ENCODE assay signal across 12 mouse cellular contexts in genomic region chr7:113901511-113901910, GRCm38 (mm10).
DNase-seq lines count a peak whose midpoint lies in the region; ATAC-seq and TF ChIP-seq lines count a peak whose summit lies in the region.
"Had no signal": no experiment of that assay in that cellular context is flagged by ENCODE, and none has a peak within 500 bp of the region (broad histone marks: within the 10 kb centered on the region; RNA-seq: fewer than 3 reads in every experiment).

No protein-coding gene starts in this region.

- peak overlapping the region; percentile 18; the same call in 1 of the 2 replicates for H3K27ac ChIP-seq in layer of hippocampus, adult 2 months
- no peak overlapping the region for H3K27ac ChIP-seq in forebrain, embryonic 14.5 days (ENCODE audit: low read depth, low read length)
- H3K27ac ChIP-seq in lung, postnatal 0 days (ENCODE audit: low read length), result no peak overlapping the region
- H3K27ac ChIP-seq in neural tube, embryonic 14.5 days (ENCODE audit: low read depth, low read length), result no peak overlapping the region
- H3K27ac ChIP-seq: liver, embryonic 15.5 days; stomach, embryonic 15.5 days had no signal

- ATAC-seq in forebrain, embryonic 14.5 days, result no peak
- ATAC-seq in lung, postnatal 0 days, result no peak
- ATAC-seq in neural tube, embryonic 14.5 days (ENCODE audit: low read depth), result no peak
- ATAC-seq in monocyte, adult 5-6 weeks (replicated peaks; ENCODE audit: insufficient number of reproducible peaks, low FRiP score, low TSS enrichment, poor library complexity, severe bottlenecking), result no peak

- H3K4me3 ChIP-seq in layer of hippocampus, adult 2 months, result peak overlapping the region; percentile 31; the same call in 1 of the 2 replicates
- H3K4me3 ChIP-seq in forebrain, embryonic 14.5 days (ENCODE audit: low read depth, low read length), result no peak overlapping the region
- no peak overlapping the region for H3K4me3 ChIP-seq in lung, postnatal 0 days (ENCODE audit: low read depth, low read length)
- H3K4me3 ChIP-seq in neural tube, embryonic 14.5 days (ENCODE audit: low read depth, low read length), result no peak overlapping the region
- H3K4me3 ChIP-seq: liver, embryonic 15.5 days; stomach, embryonic 15.5 days had no signal

- no peaks in the 10 kb centered on the region for H3K27me3 ChIP-seq in forebrain, embryonic 14.5 days (replicated peaks; ENCODE audit: control insufficient read depth, insufficient read depth, low read length)
- no peaks in the 10 kb centered on the region for H3K27me3 ChIP-seq in lung, postnatal 0 days (replicated peaks; ENCODE audit: insufficient read depth, low read length)
- no peaks in the 10 kb centered on the region for H3K27me3 ChIP-seq in neural tube, embryonic 14.5 days (ENCODE audit: control insufficient read depth, insufficient read depth, low read length)
- H3K27me3 ChIP-seq: liver, embryonic 15.5 days; stomach, embryonic 15.5 days had no signal

- WGBS in forebrain, embryonic 14.5 days, result 60% methylated on average over 2 of the region's 2 CpGs
- WGBS in lung, postnatal 0 days, result 69% methylated on average over 2 of the region's 2 CpGs
- 75% methylated on average over 2 of the region's 2 CpGs for WGBS in neural tube, embryonic 14.5 days

- no peak overlapping the region for H3K9ac ChIP-seq in forebrain, embryonic 14.5 days (ENCODE audit: low read length)
- no peak overlapping the region for H3K9ac ChIP-seq in lung, postnatal 0 days (replicated peaks; ENCODE audit: low read depth)
- H3K9ac ChIP-seq in neural tube, embryonic 14.5 days (replicated peaks; ENCODE audit: low read depth, low read length), result no peak overlapping the region
- H3K9ac ChIP-seq: liver, embryonic 15.5 days; stomach, embryonic 15.5 days had no signal

- H3K4me2 ChIP-seq in forebrain, embryonic 14.5 days (ENCODE audit: low read length), result peak overlapping the region; percentile 29
- H3K4me2 ChIP-seq in lung, postnatal 0 days (replicated peaks; ENCODE audit: low read depth, low read length), result no peak overlapping the region
- H3K4me2 ChIP-seq in neural tube, embryonic 14.5 days (ENCODE audit: low read depth, low read length), result peak overlapping the region; percentile 2; the same call in 1 of the 2 replicates
- H3K4me2 ChIP-seq: liver, embryonic 15.5 days; stomach, embryonic 15.5 days had no signal

- H3K36me3 ChIP-seq in forebrain, embryonic 14.5 days (ENCODE audit: control insufficient read depth, insufficient read depth, low read length), result no peaks in the 10 kb centered on the region
- H3K36me3 ChIP-seq in lung, postnatal 0 days (ENCODE audit: insufficient read depth, low read length), result no peaks in the 10 kb centered on the region
- no peaks in the 10 kb centered on the region for H3K36me3 ChIP-seq in neural tube, embryonic 14.5 days (ENCODE audit: control insufficient read depth, insufficient read depth, low read length)
- H3K36me3 ChIP-seq: liver, embryonic 15.5 days; stomach, embryonic 15.5 days had no signal

- TF ChIP-seq EP300 in lung, postnatal 0 days (IDR thresholded peaks at IDR 0.05), result 0 out of 2 replicates have a peak, but pooled peaks have one; percentile 16

- DNase-seq in layer of hippocampus, adult 2 months (ENCODE audit: low spot score in 2 of 2), result no peak
- no peak for DNase-seq in layer of hippocampus, adult 18-20 months (ENCODE audit: low spot score in 2 of 2)
- no peak for DNase-seq in forebrain, embryonic 14.5 days (ENCODE audit: low spot score)
- peak; percentile 28 for DNase-seq in lung, postnatal 0 days (ENCODE audit: low spot score)
- no peak for DNase-seq in cerebellum, postnatal 36 days
- DNase-seq: heart, postnatal 4 days; kidney, adult 8-10 months; thymus, postnatal 25 days had no signal

- TF ChIP-seq CTCF in layer of hippocampus, adult 2 months (conservative IDR thresholded peaks at IDR 0.05), result no peak
- TF ChIP-seq CTCF in lung, postnatal 0 days (IDR thresholded peaks at IDR 0.05), result no peak

- no peaks in the 10 kb centered on the region for H3K9me3 ChIP-seq in forebrain, embryonic 14.5 days (replicated peaks; ENCODE audit: control insufficient read depth, low read length)
- no peaks in the 10 kb centered on the region for H3K9me3 ChIP-seq in lung, postnatal 0 days (ENCODE audit: low read length)
- H3K9me3 ChIP-seq in neural tube, embryonic 14.5 days (ENCODE audit: control insufficient read depth, low read length), result no peaks in the 10 kb centered on the region
- H3K9me3 ChIP-seq: liver, embryonic 15.5 days; stomach, embryonic 15.5 days had no signal

- peaks cover 5% of the 10 kb centered on the region for H3K4me1 ChIP-seq in forebrain, embryonic 14.5 days (ENCODE audit: control insufficient read depth, insufficient read depth, low read length)
- no peaks in the 10 kb centered on the region for H3K4me1 ChIP-seq in lung, postnatal 0 days (ENCODE audit: insufficient read depth, low read depth, low read length)
- no peaks in the 10 kb centered on the region for H3K4me1 ChIP-seq in neural tube, embryonic 14.5 days (ENCODE audit: control insufficient read depth, insufficient read depth, low read length)
- H3K4me1 ChIP-seq: liver, embryonic 15.5 days; stomach, embryonic 15.5 days had no signal
